Mouse (Mus musculus) embryonic facial prominence, embryonic 14.5 days (tissue): ENCODE results near the gene Pspn. TPM values are rescaled to one million over a fixed set of nuclear protein-coding genes. Genes with fewer than 3 reads are reported as not detected.

Experiments used
- ATAC-seq: fragments of 200-750 bp; cut with Nextera tagmentation; 2 replicates; pipeline ENCODE4 v1.8.0; 2017; ENCODE audit warnings: low read depth, moderate number of reproducible peaks, moderate TSS enrichment
- DNase-seq: peaks from one replicate; pipeline ENCODE4 v3.0.0-alpha.2; 2015; ENCODE audit warnings: low spot score
- H3K27ac ChIP-seq: fragments of 300-500 bp; sonication (generic); replicated peaks from 2 replicates; pipeline ENCODE4 v1.5.1; 2014; ENCODE audit warnings: low read depth, mild to moderate bottlenecking, low read length, moderate library complexity
- H3K27me3 ChIP-seq: fragments of 300-500 bp; sonication (generic); replicated peaks from 2 replicates; pipeline ENCODE4 v1.6.1; 2014; ENCODE audit warnings: low read length; ENCODE audit not compliant: control insufficient read depth, insufficient read depth
- H3K36me3 ChIP-seq: fragments of 300-500 bp; sonication (generic); 2 replicates; pipeline ENCODE4 v1.6.1; 2014; ENCODE audit warnings: low read length, mixed read lengths; ENCODE audit not compliant: control insufficient read depth, insufficient read depth
- H3K4me1 ChIP-seq: fragments of 300-500 bp; sonication (generic); 2 replicates; pipeline ENCODE4 v1.6.1; 2014; ENCODE audit warnings: antibody characterized with exemption, low read length; ENCODE audit not compliant: control insufficient read depth, insufficient read depth
- H3K4me2 ChIP-seq: fragments of 300-500 bp; sonication (generic); 2 replicates; pipeline ENCODE4 v1.6.1; 2014; ENCODE audit warnings: low read depth, mild to moderate bottlenecking, low read length, moderate library complexity, mixed read lengths
- H3K4me3 ChIP-seq: fragments of 300-500 bp; sonication (generic); 2 replicates; pipeline ENCODE4 v1.5.1; 2014; ENCODE audit warnings: low read depth, mild to moderate bottlenecking, low read length
- H3K9ac ChIP-seq: fragments of 300-500 bp; sonication (generic); 2 replicates; pipeline ENCODE4 v1.6.1; 2014; ENCODE audit warnings: low read depth, mild to moderate bottlenecking, low read length, moderate library complexity, mixed read lengths
- H3K9me3 ChIP-seq: fragments of 300-500 bp; sonication (generic); 2 replicates; pipeline ENCODE4 v1.6.1; 2016; ENCODE audit warnings: low read length; ENCODE audit not compliant: control insufficient read depth
- WGBS: fragments of 180-500 bp; shearing (Covaris S2); extraction: QIAGEN DNeasy Blood & Tissue Kit; methylation state at CpG from one replicate; pipeline ENCODE4 v1.1.7; 2014; 5-methylcytosine and 5-hydroxymethylcytosine counted together
- polyA plus RNA-seq: library from polyadenylated mRNA; unstranded; fragments of >200 nt; fragmentation: Nextera tagmentation; extraction: Ambion mirVana; gene quantifications from 2 replicates; pipeline ENCODE4 v1.2.1, GENCODE M21; 2014

Gene Pspn
- polyA plus RNA-seq, 1 experiment from 2014 or later: not detected

DNA sequence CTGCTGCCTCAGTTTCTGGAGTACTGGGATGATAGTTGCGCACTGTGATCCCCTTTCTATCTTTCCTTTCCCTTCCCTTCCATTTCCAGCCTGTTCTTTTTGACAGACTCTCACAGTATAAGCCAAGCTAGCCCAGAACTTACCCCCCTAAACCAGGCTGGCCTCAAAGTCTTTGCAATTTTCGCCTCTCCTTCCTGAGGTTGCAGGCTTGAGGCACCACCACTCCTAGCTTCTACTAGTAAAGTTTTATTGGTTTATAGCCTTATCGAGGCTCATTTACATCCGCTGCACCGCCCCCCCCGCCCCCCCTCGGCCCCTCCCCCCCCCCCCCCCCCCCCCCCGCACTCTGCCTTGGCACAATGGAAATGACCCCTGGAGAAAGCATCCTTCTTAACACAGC, 20.3 kb downstream of the Pspn start:
- no peaks in the 10 kb centered on the region for H3K9me3 ChIP-seq
- no peak overlapping the region for H3K9ac ChIP-seq
- no peak overlapping the region for H3K4me2 ChIP-seq
- 34% methylated on average over 7 of the region's 8 CpGs for whole genome bisulfite sequencing
- ATAC-seq (no peak), DNase-seq (no peak)
- no peaks in the 10 kb centered on the region for H3K4me1 ChIP-seq
- H3K36me3 ChIP-seq: no peaks in the 10 kb centered on the region
- no peak overlapping the region for H3K27ac ChIP-seq
- H3K4me3 ChIP-seq: no peak overlapping the region
- no peaks in the 10 kb centered on the region for H3K27me3 ChIP-seq

DNA sequence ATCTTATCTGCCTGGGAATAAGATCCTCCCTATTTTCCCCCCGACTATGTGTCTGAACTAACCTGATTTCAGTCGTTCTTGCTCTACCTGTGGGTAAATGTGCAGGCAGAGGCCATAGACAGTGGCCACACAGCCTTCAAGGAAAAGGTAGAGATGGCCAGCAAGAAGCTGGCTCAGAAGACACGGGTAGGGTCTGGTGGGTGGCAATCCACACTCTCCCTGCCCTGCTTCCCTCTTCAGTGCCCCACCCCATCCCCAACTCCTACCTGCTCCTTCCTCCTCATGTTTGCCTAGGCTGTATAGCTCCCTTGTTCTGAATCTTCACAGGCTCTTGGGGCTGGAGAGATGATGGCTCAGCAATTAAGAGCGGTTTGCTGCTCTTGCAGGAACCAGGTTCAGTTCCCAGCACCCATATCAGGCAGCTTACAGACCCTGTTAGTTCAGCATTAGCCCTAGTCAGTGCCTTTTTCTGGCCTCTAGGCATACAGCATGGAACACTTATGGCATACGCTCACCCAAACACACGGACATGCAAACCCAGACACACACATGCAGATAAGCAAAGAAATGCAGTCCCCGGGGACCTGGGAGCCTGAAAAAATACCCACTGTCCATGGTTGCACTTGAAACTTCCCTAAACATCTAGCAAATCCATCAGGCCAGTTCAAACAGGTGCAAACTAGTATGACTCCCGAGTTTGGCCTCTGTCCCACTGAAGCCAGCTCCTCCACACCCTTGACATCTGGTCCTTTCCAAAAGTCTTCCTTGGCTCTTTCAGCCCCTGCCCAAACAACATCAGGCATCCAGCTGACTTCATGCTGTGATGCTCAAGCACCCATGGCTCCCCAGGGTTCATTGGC, 23.1 kb downstream of the Pspn start:
- H3K9me3 ChIP-seq: no peaks in the 10 kb centered on the region
- H3K27me3 ChIP-seq: no peaks in the 10 kb centered on the region
- DNase-seq: no peak
- no peaks in the 10 kb centered on the region for H3K36me3 ChIP-seq
- 64% methylated on average over 8 of the region's 8 CpGs for WGBS
- H3K27ac ChIP-seq: no peak overlapping the region
- H3K4me1 ChIP-seq: no peaks in the 10 kb centered on the region
- H3K4me3 ChIP-seq: no peak overlapping the region
- no peak overlapping the region for H3K4me2 ChIP-seq
- no peak overlapping the region for H3K9ac ChIP-seq
- no peak for ATAC-seq

DNA sequence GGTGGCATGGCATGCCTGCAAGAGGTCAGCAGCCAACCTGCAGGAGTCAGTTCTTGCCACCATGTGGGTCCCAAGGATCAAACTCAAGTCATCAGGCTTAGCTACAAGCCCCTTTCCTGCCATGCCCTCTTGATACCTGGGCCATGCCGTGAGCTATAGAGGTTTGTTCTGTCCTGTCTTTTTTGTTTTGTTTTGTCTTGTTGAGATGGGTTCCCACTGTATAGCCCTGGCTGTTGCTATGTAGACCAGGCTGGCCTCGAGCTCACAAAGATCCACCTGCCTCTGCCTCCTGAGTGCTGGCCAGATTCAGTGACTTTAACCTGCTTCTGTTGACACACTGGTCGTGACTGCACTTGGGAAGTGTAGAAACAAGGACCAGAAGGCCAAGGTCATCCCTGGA, 24.4 kb downstream of the Pspn start:
- Histone ChIP-seq H3K27me3 (no peaks in the 10 kb centered on the region), H3K36me3 (no peaks in the 10 kb centered on the region), H3K27ac (no peak overlapping the region), H3K4me1 (no peaks in the 10 kb centered on the region), H3K4me2 (no peak overlapping the region), H3K4me3 (no peak overlapping the region), H3K9ac (no peak overlapping the region), H3K9me3 (no peaks in the 10 kb centered on the region)
- DNase-seq: no peak
- ATAC-seq: no peak
- WGBS: 66% methylated on average over 3 of the region's 3 CpGs

GRCm38 (mm10) chr17:56974708-56975240, 25.0 kb downstream of the Pspn start:
- Histone ChIP-seq H3K9me3 (no peaks in the 10 kb centered on the region), H3K27ac (no peak overlapping the region), H3K36me3 (no peaks in the 10 kb centered on the region), H3K4me3 (no peak overlapping the region), H3K4me1 (no peaks in the 10 kb centered on the region), H3K9ac (no peak overlapping the region), H3K27me3 (0 out of 2 replicates have a peak, but pooled peaks cover 3% of the 10 kb centered on the region), H3K4me2 (no peak overlapping the region)
- WGBS: 72% methylated on average over 5 of the region's 5 CpGs
- DNase-seq (no peak), ATAC-seq (no peak)

GRCm38 (mm10) chr17:56973956-56974707, 25.7 kb downstream of the Pspn start:
- H3K9me3 ChIP-seq: no peaks in the 10 kb centered on the region
- no peak overlapping the region for H3K4me3 ChIP-seq
- 66% methylated on average over 13 of the region's 14 CpGs for WGBS
- H3K4me1 ChIP-seq: no peaks in the 10 kb centered on the region
- no peaks in the 10 kb centered on the region for H3K36me3 ChIP-seq
- H3K4me2 ChIP-seq: no peak overlapping the region
- no peak; the same call in 1 of the 2 replicates for ATAC-seq
- H3K27ac ChIP-seq: no peak overlapping the region
- no peak overlapping the region for H3K9ac ChIP-seq
- DNase-seq: no peak
- H3K27me3 ChIP-seq: 0 out of 2 replicates have a peak, but pooled peaks cover 6% of the 10 kb centered on the region

- ATAC-seq: no peak
Measured at GRCm38 (mm10) chr17:56970081-56970480, 29.7 kb downstream of the Pspn start.

GRCm38 (mm10) chr17:56969321-56969720, 30.5 kb downstream of the Pspn start:
- no peak for DNase-seq
- Histone ChIP-seq H3K27ac (no peak overlapping the region), H3K4me1 (no peaks in the 10 kb centered on the region), H3K27me3 (0 out of 2 replicates have a peak, but pooled peaks cover 6% of the 10 kb centered on the region), H3K9ac (no peak overlapping the region), H3K4me3 (no peak overlapping the region), H3K4me2 (no peak overlapping the region), H3K9me3 (no peaks in the 10 kb centered on the region), H3K36me3 (no peaks in the 10 kb centered on the region)
- WGBS: 69% methylated on average over 3 of the region's 3 CpGs
- no peak for ATAC-seq

More at GRCm38 (mm10) chr17:56970081-56970480, 29.7 kb downstream of the Pspn start:
- H3K27ac ChIP-seq: no peak overlapping the region
- 0 out of 2 replicates have a peak, but pooled peaks cover 6% of the 10 kb centered on the region for H3K27me3 ChIP-seq
- WGBS: 57% methylated on average over 5 of the region's 5 CpGs
- H3K4me1 ChIP-seq: no peaks in the 10 kb centered on the region
- no peak overlapping the region for H3K9ac ChIP-seq
- H3K4me2 ChIP-seq: no peak overlapping the region
- H3K9me3 ChIP-seq: no peaks in the 10 kb centered on the region
- no peak for DNase-seq
- H3K36me3 ChIP-seq: no peaks in the 10 kb centered on the region
- no peak overlapping the region for H3K4me3 ChIP-seq

DNA sequence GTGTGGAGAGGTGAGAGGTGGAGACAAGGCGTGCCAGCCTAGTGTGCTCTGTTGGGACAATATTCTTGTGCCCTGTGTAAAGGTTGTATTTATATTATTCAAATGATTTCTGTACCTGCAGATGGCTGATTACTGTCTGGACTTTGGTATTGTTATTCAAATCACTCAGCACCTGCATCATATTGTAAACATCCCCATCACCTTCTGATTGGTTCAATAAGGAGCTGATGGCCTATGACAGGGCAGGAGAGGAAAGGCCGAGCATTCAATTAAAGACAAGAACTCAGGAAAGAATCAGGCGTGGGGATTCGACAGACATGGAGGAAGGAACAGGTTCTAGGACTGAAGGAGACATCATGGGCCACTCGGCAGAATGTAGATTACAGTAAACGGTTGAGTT, 36.2 kb downstream of the Pspn start:
- Histone ChIP-seq H3K27ac (no peak overlapping the region), H3K4me1 (no peaks in the 10 kb centered on the region), H3K4me2 (no peak overlapping the region), H3K27me3 (no peaks in the 10 kb centered on the region), H3K9me3 (no peaks in the 10 kb centered on the region), H3K4me3 (no peak overlapping the region), H3K36me3 (no peaks in the 10 kb centered on the region), H3K9ac (no peak overlapping the region)
- no peak for DNase-seq
- 78% methylated on average over 6 of the region's 6 CpGs for WGBS
- ATAC-seq: no peak
